Mouse (Mus musculus): Measurements from ENCODE around the gene Dnajb3. TPM values are rescaled to one million over a fixed set of nuclear protein-coding genes. Genes with fewer than 3 reads are reported as not detected.
"Not testable (repeated sequence)": the region's sequence is repeated elsewhere in the genome, so short reads cannot be mapped to it uniquely, and the experiment has no call there.

The Dnajb3 gene
- polyA plus RNA-seq, 1 experiment from 2014 or later, result 11.1 TPM

DNA sequence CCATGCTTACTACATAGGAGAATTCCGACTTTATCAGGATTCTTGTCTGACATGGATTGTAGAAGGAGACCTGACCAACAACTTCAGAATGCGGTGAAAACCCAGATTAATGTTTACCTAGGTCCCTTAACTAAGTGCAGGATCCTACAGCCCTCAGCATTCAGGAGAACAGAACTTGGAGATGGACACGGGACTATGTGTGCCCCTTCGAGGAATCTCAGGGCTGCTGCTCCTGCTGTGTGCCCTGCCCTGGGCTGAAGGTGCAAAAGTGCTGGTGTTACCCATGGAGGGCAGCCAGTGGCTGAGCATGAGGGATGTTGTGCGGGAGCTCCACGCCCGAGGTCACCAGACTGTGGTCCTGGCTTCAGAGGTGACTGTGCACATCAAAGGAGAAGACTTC, 5.1 kb downstream of the Dnajb3 start, which contains the start of gene Ugt1a2:
Gene Ugt1a2, plus strand, starts transcription at position 146 of the 400 bp plus-strand sequence.
- DNase-seq (ENCODE audit: low spot score), result no peak
- Histone ChIP-seq H3K4me3 (no peak within 1 kb of the TSS), H3K27ac (replicated peaks) (no peak within 1 kb of the TSS), H3K36me3 (0 out of 2 replicates have a peak, but pooled peaks cover 5% of the 10 kb centered on the region), H3K4me1 (peaks cover 5% of the 10 kb centered on the region), H3K27me3 (ENCODE audit: low read depth, poor library complexity, severe bottlenecking) (peaks cover 14% of the 10 kb centered on the region), H3K9me3 (replicated peaks) (peaks cover 14% of the 10 kb centered on the region)
- WGBS, result 82% methylated on average over 7 of the region's 7 CpGs

DNA sequence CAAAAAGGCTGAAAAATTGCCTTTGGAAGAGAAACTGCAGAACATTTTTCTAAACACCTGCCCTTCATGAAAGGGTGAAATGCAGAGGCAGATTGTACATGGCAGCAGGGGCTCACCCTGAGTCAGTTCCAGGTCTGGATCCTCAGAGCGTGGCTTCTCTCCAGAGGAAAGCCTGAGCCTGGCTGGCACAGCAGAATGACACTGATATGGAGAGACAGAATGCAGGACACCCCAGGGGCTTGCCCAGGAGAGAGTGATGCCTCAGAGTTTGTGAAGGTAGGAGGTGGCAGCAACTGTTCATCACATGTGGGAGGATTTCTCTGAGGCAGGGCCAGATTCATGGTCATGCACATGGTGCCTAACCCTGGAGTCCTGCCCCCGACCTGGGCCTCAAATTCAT, 5.6 kb downstream of the Dnajb3 start:
- no peak overlapping the region for H3K4me3 ChIP-seq
- H3K27ac ChIP-seq (replicated peaks), result no peak overlapping the region
- 0 out of 2 replicates have a peak, but pooled peaks cover 5% of the 10 kb centered on the region for H3K36me3 ChIP-seq
- H3K9me3 ChIP-seq (replicated peaks), result peaks cover 13% of the 10 kb centered on the region
- peaks cover 13% of the 10 kb centered on the region for H3K27me3 ChIP-seq (ENCODE audit: low read depth, poor library complexity, severe bottlenecking)
- H3K4me1 ChIP-seq, result peaks cover under 1% of the 10 kb centered on the region
- no peak for DNase-seq (ENCODE audit: low spot score)
- WGBS, result 70% methylated on average over 2 of the region's 2 CpGs

- H3K9me3 ChIP-seq (replicated peaks), result no peaks in the 10 kb centered on the region
- no peak overlapping the region for H3K4me3 ChIP-seq
- H3K36me3 ChIP-seq, result no peaks in the 10 kb centered on the region
- no peak for DNase-seq (ENCODE audit: low spot score)
- H3K4me1 ChIP-seq, result no peaks in the 10 kb centered on the region
- no peak overlapping the region for H3K27ac ChIP-seq (replicated peaks)
- H3K27me3 ChIP-seq (ENCODE audit: low read depth, poor library complexity, severe bottlenecking), result peaks cover 5% of the 10 kb centered on the region
- WGBS, result 85% methylated on average over 3 of the region's 3 CpGs
Observed at GRCm38 (mm10) chr1:88197443-88197842, 8.1 kb downstream of the Dnajb3 start.

GRCm38 (mm10) chr1:88195687-88196086, 9.9 kb downstream of the Dnajb3 start:
- H3K27me3 ChIP-seq (ENCODE audit: low read depth, poor library complexity, severe bottlenecking), result peaks cover 5% of the 10 kb centered on the region; the same call in 1 of the 2 replicates
- no peak overlapping the region for H3K27ac ChIP-seq (replicated peaks)
- 84% methylated on average over 1 of the region's 1 CpGs for WGBS
- DNase-seq (ENCODE audit: low spot score), result no peak
- no peaks in the 10 kb centered on the region for H3K9me3 ChIP-seq (replicated peaks)
- H3K4me1 ChIP-seq, result no peaks in the 10 kb centered on the region
- no peaks in the 10 kb centered on the region for H3K36me3 ChIP-seq
- no peak overlapping the region for H3K4me3 ChIP-seq

- H3K4me1 ChIP-seq, result no peaks in the 10 kb centered on the region
- no peaks in the 10 kb centered on the region for H3K36me3 ChIP-seq
- no peaks in the 10 kb centered on the region for H3K27me3 ChIP-seq (ENCODE audit: low read depth, poor library complexity, severe bottlenecking)
- DNase-seq (ENCODE audit: low spot score), result no peak
- H3K27ac ChIP-seq (replicated peaks), result no peak overlapping the region
- no peaks in the 10 kb centered on the region for H3K9me3 ChIP-seq (replicated peaks)
- H3K4me3 ChIP-seq, result no peak overlapping the region
- WGBS, result 69% methylated on average over 3 of the region's 3 CpGs
Observed at GRCm38 (mm10) chr1:88192136-88192535, 13.4 kb downstream of the Dnajb3 start.

- H3K27me3 ChIP-seq (ENCODE audit: low read depth, poor library complexity, severe bottlenecking), result no peaks in the 10 kb centered on the region
Observed at GRCm38 (mm10) chr1:88186325-88186935, 19.2 kb downstream of the Dnajb3 start.

DNA sequence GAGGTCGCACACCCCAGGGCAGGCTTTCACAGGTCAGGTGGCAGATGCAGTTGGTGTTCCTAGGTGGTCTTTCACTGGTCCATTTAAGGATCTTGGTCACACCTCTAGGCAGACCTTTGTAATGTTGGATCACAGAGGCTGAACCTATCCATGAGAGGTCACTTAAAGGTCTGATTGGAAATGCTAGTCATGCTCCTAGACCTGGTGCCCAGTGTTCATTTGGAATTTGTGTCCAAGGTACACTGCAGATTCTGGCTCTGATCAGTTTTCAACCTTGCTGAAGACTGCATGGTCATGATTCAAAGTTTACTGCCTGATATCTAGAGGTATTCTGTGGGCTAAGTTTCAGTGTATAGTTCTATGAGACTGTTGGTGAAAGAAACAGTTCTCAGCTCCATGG, 25.9 kb downstream of the Dnajb3 start:
- no peaks in the 10 kb centered on the region for H3K36me3 ChIP-seq
- no peaks in the 10 kb centered on the region for H3K4me1 ChIP-seq
- H3K27ac ChIP-seq (replicated peaks), result no peak overlapping the region
- H3K27me3 ChIP-seq (ENCODE audit: low read depth, poor library complexity, severe bottlenecking), result no peaks in the 10 kb centered on the region
- peaks cover 22% of the 10 kb centered on the region for H3K9me3 ChIP-seq (replicated peaks)
- H3K4me3 ChIP-seq, result no peak overlapping the region
- DNase-seq (ENCODE audit: low spot score), result no peak
- 75% methylated on average over 1 of the region's 1 CpGs for WGBS

More at GRCm38 (mm10) chr1:88186325-88186935, 19.2 kb downstream of the Dnajb3 start:
- no peak for DNase-seq (ENCODE audit: low spot score)
- Histone ChIP-seq H3K4me3 (no peak overlapping the region), H3K4me1 (no peaks in the 10 kb centered on the region), H3K9me3 (replicated peaks) (no peaks in the 10 kb centered on the region), H3K27ac (replicated peaks) (no peak overlapping the region), H3K36me3 (no peaks in the 10 kb centered on the region)
- WGBS, result 93% methylated on average over 5 of the region's 5 CpGs

DNA sequence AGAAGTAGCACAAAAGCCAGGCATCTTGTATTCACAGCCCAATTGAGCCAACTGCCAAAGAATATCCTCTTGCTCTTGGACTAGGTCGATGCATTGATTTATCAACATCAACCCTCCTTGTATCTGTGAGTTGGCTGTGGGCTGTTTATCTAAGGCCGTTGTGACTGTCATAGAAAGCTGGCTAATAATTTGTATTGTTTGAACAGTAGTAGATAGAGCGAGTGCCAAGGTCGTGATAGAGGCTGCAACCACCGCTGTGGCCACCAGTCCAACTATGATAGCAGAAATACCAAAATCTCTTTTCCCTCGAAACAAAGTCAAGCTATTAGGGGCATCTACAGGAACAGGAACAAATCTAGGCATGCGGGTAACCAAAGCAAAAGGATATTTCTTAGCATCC, 33.4 kb downstream of the Dnajb3 start:
- not testable (repeated sequence) for DNase-seq (ENCODE audit: low spot score); H3K27me3 ChIP-seq (ENCODE audit: low read depth, poor library complexity, severe bottlenecking); H3K4me3 ChIP-seq; H3K27ac ChIP-seq (replicated peaks); H3K36me3 ChIP-seq; H3K4me1 ChIP-seq
- H3K9me3 ChIP-seq (replicated peaks), result peaks cover 11% of the 10 kb centered on the region; the same call in 1 of the 2 replicates
- WGBS, result 91% methylated on average over 7 of the region's 7 CpGs

GRCm38 (mm10) chr1:88165711-88166110, 39.9 kb downstream of the Dnajb3 start, which contains the start of gene Ugt1a5:
Gene Ugt1a5, plus strand, starts transcription at chr1:88166012.
- 71% methylated on average over 5 of the region's 5 CpGs for WGBS
- no peak within 1 kb of the TSS for H3K4me3 ChIP-seq
- no peaks in the 10 kb centered on the region for H3K4me1 ChIP-seq
- no peaks in the 10 kb centered on the region for H3K36me3 ChIP-seq
- no peaks in the 10 kb centered on the region for H3K27me3 ChIP-seq (ENCODE audit: low read depth, poor library complexity, severe bottlenecking)
- H3K9me3 ChIP-seq (replicated peaks), result 0 out of 2 replicates have a peak, but pooled peaks cover under 1% of the 10 kb centered on the region
- H3K27ac ChIP-seq (replicated peaks), result no peak within 1 kb of the TSS
- DNase-seq (ENCODE audit: low spot score), result no peak

GRCm38 (mm10) chr1:88158430-88158829, 47.2 kb downstream of the Dnajb3 start:
- DNase-seq (ENCODE audit: low spot score), result no peak
- no peak overlapping the region for H3K4me3 ChIP-seq
- H3K4me1 ChIP-seq, result no peaks in the 10 kb centered on the region
- no peaks in the 10 kb centered on the region for H3K27me3 ChIP-seq (ENCODE audit: low read depth, poor library complexity, severe bottlenecking)
- WGBS, result 89% methylated on average over 2 of the region's 2 CpGs
- H3K36me3 ChIP-seq, result no peaks in the 10 kb centered on the region
- H3K9me3 ChIP-seq (replicated peaks), result no peaks in the 10 kb centered on the region
- H3K27ac ChIP-seq (replicated peaks), result no peak overlapping the region

Other genes starting within 250 kb of the Dnajb3 start
- gene Usp40, start 197.2 kb downstream of the Dnajb3 start, polyA plus RNA-seq (2016; fragmentation: Nextera tagmentation; extraction: Ambion mirVana), result 30.9 and 35.0 TPM in 2 replicates
- gene Ugt1a10, start 150.4 kb downstream of the Dnajb3 start, polyA plus RNA-seq (2016; fragmentation: Nextera tagmentation; extraction: Ambion mirVana), result not detected in 2 replicates
- gene Ugt1a9, start 135.0 kb downstream of the Dnajb3 start, polyA plus RNA-seq (2016; fragmentation: Nextera tagmentation; extraction: Ambion mirVana), result not detected in 2 replicates
- not detected in 2 replicates for gene Ugt1a8, start 118.0 kb downstream of the Dnajb3 start, polyA plus RNA-seq (2016; fragmentation: Nextera tagmentation; extraction: Ambion mirVana)
- 0.56 and 1.1 TPM in 2 replicates for gene Ugt1a7c, start 110.7 kb downstream of the Dnajb3 start, polyA plus RNA-seq (2016; fragmentation: Nextera tagmentation; extraction: Ambion mirVana)
- not detected in 2 replicates for gene Ugt1a6b, start 102.5 kb downstream of the Dnajb3 start, polyA plus RNA-seq (2016; fragmentation: Nextera tagmentation; extraction: Ambion mirVana)
- gene Ugt1a6a, start 71.0 kb downstream of the Dnajb3 start, polyA plus RNA-seq (2016; fragmentation: Nextera tagmentation; extraction: Ambion mirVana), result not detected in 2 replicates
- not detected in 2 replicates for gene Ugt1a5, start 39.8 kb downstream of the Dnajb3 start, polyA plus RNA-seq (2016; fragmentation: Nextera tagmentation; extraction: Ambion mirVana)
- gene Ugt1a2, start 5.2 kb downstream of the Dnajb3 start, polyA plus RNA-seq (2016; fragmentation: Nextera tagmentation; extraction: Ambion mirVana), result not detected in 2 replicates
- gene Ugt1a1, start 6.2 kb upstream of the Dnajb3 start, polyA plus RNA-seq (2016; fragmentation: Nextera tagmentation; extraction: Ambion mirVana), result not detected in 2 replicates
- gene Mroh2a, start 21.2 kb upstream of the Dnajb3 start, polyA plus RNA-seq (2016; fragmentation: Nextera tagmentation; extraction: Ambion mirVana), result 0.91 and 1.3 TPM in 2 replicates
- 213 and 222 TPM in 2 replicates for gene Hjurp, start 71.9 kb upstream of the Dnajb3 start, polyA plus RNA-seq (2016; fragmentation: Nextera tagmentation; extraction: Ambion mirVana)
- not detected in 2 replicates for gene Trpm8, start 71.9 kb upstream of the Dnajb3 start, polyA plus RNA-seq (2016; fragmentation: Nextera tagmentation; extraction: Ambion mirVana)
- gene Spp2, start 201.2 kb upstream of the Dnajb3 start, polyA plus RNA-seq (2016; fragmentation: Nextera tagmentation; extraction: Ambion mirVana), result not detected in 2 replicates

All from midbrain, embryonic 10.5 days (tissue).